Mouse (Mus musculus) T-helper 1 cell (primary cell): ENCODE measurements around the gene Emp3.
"Not testable (repeated sequence)": the region's sequence is repeated elsewhere in the genome, so short reads cannot be mapped to it uniquely, and the experiment has no call there.

Experiments
- in situ Hi-C: fragments of 300-600 bp; cut with MboI, MseI; formaldehyde crosslinking; loops from one replicate; pipeline ENCODE4 v1.15.1; 2025; ENCODE audit warnings: high pct_unique_total_duplicates

Emp3 gene

DNA sequence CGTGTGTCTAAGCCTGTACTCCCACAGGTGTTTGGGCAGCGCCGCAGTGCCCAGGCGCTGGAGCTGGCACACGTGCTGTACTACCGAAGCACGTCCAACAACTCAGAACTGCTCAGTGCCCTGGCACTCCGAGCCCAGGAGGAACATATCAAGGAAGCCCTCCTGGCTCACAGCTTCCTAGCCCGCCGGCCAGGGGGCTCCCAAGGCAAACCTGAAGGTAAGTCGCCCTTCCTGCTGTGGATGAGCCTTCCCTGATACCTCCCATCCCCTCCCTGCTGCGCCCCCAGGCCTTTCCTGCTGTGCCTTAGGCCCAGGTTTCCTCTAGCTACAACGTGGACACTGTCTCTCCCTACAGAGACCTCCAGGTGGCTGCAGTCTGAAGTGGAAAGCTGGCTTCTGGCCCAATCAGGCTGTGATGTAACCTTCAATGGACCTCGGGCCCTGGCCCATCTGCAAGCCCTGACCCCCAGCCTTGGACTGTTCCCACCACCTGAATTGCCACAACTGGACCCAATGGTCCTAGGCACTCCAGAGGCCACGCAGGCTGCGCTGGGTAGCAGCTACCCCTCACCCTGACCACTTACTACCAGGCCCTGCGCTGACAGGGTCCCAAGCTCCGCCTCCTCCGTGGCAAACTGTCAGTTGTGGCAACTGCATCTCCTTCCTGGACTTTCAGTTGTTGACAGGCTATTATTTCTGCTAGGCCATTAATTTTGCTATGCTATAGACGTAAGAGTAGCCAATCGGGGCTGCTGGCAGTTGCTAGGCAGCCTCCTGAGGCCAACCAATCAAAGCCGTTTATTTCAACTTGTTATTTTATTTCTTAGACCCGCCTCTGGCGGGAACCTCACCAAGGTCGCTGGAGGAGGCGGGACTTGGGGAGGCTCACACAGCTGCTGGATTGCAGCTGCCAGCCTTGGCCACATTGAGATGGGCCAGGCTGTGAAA is 4.9 kb downstream of the Emp3 start:
- in situ Hi-C loops, result no loop called here

DNA sequence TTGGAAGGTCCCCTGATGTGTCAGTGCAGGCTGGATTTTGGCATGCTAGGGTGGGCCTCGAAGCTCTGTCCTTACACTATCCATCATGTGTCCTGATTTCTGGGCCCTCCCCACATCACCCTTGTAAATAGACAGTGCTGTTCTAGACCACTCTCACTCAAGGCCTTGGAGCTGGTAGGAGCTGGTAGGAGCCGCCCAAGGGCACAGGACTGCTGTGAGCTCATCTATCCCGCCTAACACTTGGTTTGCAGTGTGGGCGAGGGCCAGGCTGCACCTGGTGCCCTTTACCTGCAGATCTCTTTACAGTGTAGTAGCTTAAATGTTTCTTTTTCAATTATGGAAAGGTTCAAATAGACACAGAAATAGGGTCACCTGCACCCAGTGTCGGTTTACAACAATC is 6.2 kb downstream of the Emp3 start:
- in situ Hi-C loops, result no loop called here

DNA sequence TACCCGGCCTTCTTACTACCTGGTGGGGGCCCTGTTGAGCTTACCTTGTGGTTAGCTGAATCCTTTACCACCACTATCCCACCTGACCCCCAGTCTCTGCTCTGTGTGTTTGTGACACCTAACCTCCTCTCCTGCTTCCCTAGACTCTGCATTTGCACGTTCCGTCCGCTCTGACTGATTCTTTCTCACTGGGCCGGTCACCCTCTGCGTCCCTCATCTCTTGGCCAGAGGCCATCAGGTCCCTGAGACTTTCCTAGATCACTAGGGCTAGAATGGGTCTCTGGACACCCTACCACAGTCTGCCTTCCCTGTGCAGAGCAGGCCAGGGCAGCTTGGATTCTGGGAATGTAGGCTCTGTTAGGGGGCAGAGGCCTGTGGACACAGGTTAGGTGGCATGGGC is 7.1 kb downstream of the Emp3 start:
- in situ Hi-C loops, result no loop called here

DNA sequence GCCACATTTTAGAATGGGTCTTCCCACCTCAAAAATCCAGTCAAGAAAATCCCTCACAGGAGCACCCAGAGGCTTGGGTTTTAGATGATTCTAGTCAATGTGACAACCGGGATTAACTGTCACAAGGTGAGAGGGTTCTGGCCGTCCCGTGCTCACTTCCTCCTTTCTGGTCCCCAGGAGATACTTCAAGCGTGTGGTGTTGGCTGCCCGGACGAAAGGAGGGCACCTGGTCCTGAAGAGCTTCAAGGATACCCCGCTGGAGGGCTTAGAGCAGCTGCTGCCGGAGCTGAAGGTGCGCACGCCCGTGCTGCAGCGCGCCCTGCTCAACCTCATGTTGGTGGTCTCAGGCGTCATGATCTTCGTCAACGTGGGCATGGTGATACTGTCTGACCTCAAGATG is 12.1 kb downstream of the Emp3 start:
- in situ Hi-C loops, result no loop called here

DNA sequence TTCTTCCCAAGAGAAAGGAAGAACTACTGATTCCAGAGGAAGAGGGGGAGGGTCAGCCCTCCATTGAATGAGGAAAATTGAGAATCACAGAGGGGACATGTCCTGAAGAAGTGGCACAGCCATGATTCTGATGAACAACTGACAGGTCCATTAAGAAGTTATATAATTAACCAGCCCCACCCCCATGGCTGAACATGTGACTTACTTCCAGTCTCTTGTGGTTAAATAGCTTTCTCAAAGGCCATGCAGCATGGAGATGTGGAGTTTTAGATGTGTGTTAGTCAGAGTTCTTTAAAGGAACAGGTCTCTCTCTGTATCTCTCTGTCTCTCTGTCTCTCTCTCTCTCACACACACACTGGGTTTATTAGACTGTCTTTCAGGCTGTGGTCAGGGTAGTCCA is 12.8 kb downstream of the Emp3 start:
- in situ Hi-C loops, result no loop called here

DNA sequence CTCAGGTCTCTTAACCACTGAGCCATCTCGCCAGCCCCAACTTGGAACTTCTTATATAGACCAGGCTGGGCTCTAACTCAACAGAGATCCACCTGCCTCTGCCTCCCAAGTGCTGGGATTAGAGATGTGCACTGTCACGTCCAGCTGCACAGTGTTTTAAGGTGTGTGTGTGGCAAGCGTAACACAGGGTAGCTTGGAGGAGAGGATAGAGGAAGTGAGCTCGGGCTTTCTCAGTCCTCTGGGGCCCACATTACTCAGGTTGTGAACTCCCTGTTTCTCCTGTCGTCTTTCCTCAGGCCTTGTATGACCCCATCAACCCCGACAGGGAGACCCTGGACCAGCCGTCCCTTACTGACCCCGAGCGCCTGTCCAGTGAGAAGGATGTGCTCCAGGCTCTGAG is 14.6 kb downstream of the Emp3 start:
- in situ Hi-C loops, result no loop called here

DNA sequence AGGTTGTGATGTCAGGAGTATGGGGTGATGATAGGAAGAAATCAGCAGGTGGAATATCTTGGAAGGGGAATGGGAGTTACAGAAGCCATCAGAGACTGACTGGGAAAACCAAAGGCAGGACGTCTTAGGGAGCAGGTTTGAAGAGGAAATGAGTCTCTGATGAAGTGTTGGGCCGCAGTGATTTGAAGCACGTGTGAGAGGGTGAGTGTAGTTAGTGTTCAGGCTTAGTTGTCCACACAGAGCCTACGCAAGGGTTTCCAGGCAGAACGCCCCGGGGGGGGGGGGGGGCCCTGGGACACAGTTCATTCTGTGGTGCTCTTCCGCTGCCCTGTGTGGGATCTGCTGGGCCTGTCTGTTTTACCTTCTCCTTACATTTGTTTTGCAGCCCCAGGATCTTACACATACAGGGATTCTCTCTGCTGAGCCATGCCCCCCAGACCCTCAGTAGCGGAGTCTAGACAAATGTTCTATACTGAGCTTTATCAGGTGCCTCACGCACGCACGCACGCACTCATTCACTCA is 18.7 kb downstream of the Emp3 start:
- in situ Hi-C loops, result no loop called here

DNA sequence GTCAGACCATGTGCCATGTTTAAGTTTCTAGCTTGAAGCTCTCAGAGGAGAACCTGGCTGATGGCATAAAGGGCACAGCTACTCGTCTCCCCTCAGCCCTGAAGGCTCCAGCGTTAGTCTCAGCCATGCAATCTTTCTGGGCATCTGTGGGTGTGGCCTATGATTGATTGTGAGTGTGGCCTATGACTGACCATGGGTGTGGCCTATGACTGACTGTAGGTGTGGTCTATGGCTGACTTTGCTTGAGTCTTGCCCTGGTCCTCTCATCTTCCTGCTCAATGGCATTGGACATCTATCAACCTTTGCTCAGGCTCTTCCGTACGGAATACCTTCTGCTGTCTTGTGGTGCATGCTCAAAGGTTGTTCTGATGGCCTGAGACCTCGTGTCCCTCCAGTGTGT is 19.6 kb downstream of the Emp3 start:
- in situ Hi-C loops, result no loop called here

DNA sequence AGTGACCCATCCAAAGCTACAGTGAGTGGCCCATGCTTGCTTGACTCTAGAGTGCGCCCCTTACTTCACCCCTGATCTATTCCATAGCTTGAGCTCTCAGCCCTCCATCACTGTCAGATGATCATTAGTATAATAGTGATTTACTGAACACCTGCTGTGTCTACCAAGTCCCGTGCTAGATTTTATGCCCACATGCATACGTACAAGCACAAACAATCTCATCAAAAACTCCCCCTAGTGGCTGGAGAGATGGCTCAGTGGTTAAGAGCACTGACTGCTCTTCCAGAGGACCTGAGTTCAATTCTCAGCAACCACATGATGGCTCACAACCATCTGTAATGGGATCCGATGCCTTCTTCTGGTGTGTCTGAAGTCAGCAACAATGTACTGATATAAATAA is 23.1 kb downstream of the Emp3 start:
- in situ Hi-C loops, result not testable (repeated sequence)

DNA sequence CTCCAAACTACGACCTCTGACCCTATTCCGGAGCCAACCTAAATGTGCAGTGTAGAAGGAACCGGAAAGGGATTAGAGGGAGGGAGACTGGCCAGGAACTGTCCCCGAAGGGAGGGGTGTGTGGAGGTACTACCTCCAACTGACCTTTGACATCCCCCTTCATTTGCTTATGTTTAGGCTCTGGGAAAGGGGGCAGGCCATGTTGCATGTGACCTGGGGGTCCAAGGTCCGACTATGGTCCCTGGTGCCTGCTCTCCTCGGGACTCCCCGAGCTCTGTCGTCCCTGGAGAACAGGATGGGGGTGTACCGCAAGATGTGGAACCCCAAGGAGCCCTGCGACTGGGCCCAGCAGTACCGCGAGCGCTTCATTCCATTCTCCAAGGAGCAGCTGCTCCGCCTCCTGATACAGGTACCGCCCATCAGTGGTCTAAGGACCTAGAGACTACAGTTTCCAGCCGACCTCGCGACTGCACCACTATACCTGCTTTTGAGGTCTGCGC is 23.9 kb downstream of the Emp3 start:
- in situ Hi-C loops, result no loop called here

DNA sequence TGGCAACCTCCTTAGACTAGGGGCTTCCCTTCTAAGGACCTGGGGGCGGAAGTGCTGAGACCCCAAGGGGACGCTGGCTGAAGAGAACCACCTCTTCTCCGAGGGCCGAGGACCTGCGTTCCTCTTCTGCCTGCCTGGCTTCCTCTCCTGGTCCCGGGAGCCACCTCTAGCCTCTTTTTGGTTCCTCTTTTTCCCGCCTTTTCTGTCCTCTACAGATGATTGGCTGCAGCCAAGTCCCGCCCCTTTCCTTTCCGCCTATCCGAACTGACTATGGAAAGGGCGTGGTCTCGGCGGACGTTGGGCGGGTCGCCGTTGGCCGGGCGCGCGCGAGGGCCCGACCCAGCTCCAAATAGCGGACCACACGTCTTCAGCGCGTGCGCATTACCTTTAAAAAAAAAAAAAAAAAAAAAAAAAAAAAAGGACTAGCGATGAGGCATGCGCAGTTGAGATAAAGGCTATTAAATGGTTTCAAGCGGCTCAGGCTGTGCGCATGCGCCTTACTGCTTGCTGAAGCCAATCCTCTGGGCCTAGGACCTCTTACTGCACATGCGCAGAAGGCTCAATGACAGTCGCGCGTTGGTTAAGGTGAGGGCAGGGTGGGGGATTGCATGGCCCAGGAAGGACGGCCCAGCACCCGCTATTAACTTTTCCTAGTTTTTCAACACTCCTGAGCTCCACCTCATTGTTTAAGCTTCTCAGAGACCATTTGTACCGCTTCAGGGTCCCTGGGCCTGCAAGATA is 24.5 kb downstream of the Emp3 start, which contains the start of the genes Syngr4 and Tmem143:
Gene Syngr4, minus strand, starts transcription at position 198 of the 741 bp plus-strand sequence.
Gene Tmem143, plus strand, starts transcription at position 425 of the 741 bp plus-strand sequence.
- in situ Hi-C loops, result no loop called here

DNA sequence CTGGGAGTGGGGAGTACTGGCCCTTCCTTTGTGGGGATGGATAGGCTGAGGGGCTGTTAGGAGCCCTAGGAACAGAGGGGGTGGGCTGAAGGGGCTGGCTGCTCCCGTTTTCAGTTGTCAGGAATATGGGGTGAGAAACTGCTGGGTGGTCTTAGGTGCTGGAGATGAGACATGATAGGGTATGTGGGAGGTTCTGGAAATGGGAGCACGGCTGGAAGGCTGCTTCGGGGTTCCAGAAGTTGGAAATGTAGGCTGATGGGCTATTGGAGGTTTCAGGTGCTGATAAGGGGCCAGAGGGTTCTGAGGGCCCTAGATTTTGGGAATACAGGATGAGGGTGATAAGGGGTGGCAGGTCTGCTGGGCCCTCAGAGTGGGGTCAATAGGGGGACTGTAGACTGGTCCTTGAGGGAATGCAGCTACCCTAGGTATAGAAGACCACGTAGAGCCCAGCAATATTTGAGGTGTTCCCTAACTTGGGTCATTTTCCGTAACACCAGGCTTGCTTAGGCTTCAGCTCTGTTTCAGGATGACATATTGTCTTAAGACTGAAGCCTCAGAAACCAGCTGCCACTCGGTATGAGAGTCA is 25.2 kb downstream of the Emp3 start:
- in situ Hi-C loops, result no loop called here

DNA sequence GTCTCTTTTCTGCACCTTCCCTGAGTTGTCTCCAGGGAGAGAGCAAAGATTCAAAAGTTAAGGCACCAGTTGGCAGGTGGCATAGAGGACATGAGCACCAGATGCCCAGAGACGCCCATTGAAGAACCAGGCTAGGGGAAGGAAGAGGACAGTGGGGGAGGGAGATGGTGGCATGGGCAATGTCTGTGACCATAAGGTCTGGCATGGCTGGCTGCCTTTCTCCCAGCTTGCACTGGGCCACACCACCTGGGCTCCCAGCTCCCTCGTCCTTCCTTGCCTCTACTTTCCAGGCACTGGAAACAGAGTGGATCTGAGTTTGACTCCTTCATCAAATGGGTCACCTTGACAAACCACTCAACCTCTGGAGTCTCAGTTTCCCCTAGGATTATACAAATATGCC is 28.6 kb downstream of the Emp3 start:
- in situ Hi-C loops, result no loop called here

DNA sequence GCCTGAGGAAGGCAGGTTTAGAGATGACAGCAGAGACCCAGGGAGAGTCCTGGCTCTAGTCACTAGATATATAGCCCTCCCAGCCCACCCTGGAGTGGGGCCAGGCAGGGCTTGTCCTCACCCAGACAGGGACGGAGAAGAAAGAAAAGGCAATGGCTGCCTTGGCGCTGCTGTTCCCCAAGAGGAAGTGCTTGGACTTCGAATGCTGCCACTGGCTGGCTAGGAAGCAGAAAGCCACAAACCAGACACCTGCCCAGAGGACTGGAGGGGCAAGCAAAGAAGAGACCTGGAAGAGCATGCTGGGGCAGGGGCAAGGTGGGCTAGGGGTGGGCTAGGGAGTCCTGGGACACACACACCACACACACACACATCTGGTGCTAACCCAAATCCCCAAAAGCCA is 34.0 kb downstream of the Emp3 start:
- in situ Hi-C loops, result no loop called here

DNA sequence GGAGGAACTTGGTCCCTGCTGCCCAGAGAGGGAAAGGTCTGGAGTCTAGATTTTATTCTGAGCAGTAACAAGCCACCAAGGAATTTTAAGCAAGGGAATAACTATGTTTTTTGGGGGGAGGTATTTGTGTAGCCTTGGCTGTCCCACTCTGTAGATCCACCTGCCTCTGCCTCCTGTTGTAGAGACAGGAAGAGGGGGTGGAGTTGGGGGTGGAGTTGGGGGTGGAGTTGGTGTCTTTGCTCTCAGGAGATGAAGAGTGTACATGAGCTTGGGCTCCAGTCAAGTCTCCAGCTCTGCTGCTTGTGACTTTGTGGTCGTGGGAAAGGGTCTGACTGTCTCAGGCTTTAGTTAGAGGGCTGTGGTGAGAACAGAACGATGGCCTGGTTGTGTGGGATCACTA is 40.2 kb downstream of the Emp3 start:
- in situ Hi-C loops, result no loop called here

DNA sequence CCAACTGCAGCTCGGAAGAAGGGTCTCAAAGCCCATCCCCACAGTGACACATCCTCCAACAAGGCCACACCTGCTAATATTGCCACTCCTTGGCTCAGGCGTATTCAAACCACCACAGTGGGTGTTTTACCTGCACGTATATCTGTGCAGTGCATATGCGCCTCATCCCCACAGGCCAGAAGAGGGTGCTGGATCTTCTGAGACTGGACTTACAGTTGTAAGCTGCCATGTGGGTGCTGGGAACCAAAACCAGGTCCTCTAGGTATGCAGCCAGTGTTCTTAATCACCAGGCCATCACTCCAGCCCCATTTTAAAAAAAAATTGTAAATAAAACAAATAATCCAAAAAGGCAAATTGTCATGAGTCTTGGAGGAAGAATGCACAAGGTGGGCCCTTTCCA is 40.7 kb downstream of the Emp3 start:
- in situ Hi-C loops, result no loop called here

DNA sequence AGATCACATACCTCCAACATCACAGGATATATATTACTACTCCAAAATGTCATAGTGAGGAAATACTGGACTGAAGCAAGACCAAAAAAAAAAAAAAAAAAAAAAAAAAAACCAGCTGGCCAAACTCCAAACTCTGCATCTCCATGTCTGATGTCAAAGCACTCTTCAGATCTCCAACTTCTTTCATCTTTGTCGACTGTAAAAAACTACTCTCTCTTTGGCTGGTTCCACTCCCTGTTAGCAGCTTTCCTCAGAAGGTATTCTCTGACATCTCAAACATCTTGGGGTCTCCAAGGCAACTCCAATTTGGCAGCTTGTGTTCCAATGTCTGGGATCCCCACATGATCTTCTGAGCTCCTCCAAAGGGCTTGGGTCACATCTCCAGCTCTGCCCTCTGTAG is 42.9 kb downstream of the Emp3 start, which contains the start of gene Grin2d:
Gene Grin2d, minus strand, starts transcription at position 101 of the 400 bp plus-strand sequence.
- in situ Hi-C loops, result not testable (repeated sequence)

DNA sequence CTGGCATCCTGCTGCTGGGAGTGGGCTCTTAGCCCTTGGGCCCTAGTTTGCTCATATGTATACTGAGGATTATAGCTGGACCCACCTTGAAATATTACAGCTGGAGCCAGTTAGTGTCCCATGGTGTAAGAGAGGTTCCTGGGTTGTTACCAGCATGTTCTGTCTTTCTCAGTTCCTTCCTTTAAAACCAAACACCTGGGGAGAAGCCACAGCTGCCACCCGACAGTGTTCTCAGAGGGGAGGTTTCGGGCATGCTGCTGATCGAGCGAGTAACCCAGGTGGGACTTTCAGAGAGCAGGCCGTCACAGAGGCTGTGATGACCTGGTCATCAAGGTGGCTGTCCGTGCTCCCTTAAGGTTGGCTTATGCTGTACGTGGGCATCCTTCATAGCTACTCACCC is 44.3 kb downstream of the Emp3 start:
- in situ Hi-C loops, result no loop called here

DNA sequence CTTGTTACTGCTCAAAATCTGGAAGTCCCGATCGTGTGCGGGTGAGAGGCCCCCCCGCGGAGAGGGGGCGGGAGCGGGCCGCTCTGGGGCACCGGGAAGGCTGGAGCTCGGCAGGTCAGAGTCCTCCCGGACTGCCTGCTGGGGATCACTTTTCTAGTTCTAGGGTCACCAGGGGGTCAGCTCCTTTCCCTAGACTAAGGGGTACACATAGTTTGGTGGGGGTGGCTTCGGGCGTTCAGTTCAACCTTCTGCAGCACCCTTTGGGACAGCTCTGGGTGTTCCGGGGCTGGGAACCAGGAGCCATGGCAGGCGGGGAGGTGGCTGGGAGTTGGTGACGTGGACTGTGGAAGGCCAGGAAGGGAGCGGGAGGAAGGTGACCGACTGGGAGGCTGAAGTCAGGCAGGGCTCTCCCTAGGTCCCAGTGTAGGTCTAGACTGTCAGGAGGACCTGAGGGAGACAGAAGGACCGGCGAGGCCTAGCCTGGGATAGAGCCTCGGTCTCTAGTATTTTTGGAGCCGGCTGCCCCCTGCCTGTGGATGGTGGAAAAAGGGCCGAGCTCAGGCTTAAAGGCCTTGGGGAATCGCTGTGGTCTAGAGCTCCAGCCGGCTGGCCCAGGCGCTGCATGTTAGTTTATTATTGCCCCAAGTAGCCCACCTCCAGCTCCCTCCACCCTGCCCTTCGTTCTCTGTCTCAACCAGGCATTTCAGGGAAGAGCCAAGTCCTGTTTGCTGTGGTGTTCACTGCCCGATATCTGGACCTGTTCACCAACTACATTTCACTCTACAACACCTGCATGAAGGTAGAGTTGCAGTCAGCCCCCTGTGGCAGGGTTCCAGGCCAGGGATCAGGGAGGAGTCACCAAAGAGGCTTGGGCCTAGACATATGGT is 47.9 kb downstream of the Emp3 start:
- in situ Hi-C loops, result loop anchor here (5.0 kb wide), 1 partner anchor 64 kb away; no protein-coding TSS in a partner anchor

DNA sequence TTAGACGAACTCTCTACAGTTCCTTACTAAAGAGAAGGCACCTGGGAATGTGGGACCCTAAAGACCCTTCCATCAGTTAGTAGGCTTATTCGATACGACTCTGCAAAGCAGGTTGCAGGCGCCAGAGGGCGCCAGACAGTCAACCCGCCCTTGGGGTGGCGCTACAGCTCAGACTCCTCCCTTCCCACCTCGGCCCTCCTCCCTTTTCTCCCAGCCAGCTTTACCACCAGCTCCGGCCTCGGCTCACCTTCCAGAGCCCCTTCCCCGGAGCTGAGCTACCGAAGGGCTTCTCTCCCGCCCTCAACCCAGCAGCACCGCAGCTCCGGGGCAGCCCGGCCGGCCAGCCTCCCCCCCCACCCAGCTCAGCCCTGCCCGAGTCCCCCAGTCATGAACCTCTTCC is 48.6 kb downstream of the Emp3 start, which contains the start of gene Kdelr1:
Gene Kdelr1, plus strand, starts transcription at position 149 of the 400 bp plus-strand sequence.
- in situ Hi-C loops, result loop anchor here (5.0 kb wide), 1 partner anchor 65 kb away; no protein-coding TSS in a partner anchor
